Mouse (Mus musculus) spleen, adult 2 months (tissue): ENCODE measurements around the gene Lama5.

Experiments used
- CTCF ChIP-seq: fragments of 200-500 bp; IDR thresholded peaks from 2 replicates; pipeline ENCODE4 v1.5.1; 2011; ENCODE audit warnings: mild to moderate bottlenecking, inconsistent platforms; ENCODE audit not compliant: insufficient read depth, insufficient read length, insufficient replicate concordance; ENCODE audit errors: extremely low read depth
- POLR2A ChIP-seq: fragments of 200-500 bp; IDR thresholded peaks from 2 replicates; pipeline ENCODE4 v1.6.1; 2011; ENCODE audit warnings: low read depth, low read length, inconsistent platforms

- TF ChIP-seq CTCF (no peak), POLR2A (no peak)
Observed at GRCm38 (mm10) chr2:180185686-180186085, 40.0 kb downstream of the Lama5 start.
